Mouse (Mus musculus) granulocyte monocyte progenitor cell, adult 5-6 weeks (primary cell): Measurements from ENCODE around the gene Astn2. TPM values are rescaled to one million over a fixed set of nuclear protein-coding genes. Genes with fewer than 3 reads are reported as not detected.

ENCODE experiments used
- ATAC-seq: replicated peaks from 2 replicates; pipeline ENCODE4 v1.8.0; 2016; ENCODE audit warnings: mild to moderate bottlenecking, moderate TSS enrichment, inconsistent platforms; ENCODE audit not compliant: poor library complexity, severe bottlenecking
- total RNA-seq, 2 experiments: library from RNA; stranded (forward) in 1 of 2; stranded (reverse) in 1 of 2; fragments of 200-712, 200-1000 nt in 1 of 2; fragments of >200 nt in 1 of 2; fragmentation: Nextera tagmentation in 1 of 2; gene quantifications; 2 replicates each; pipeline ENCODE4 v1.2.3; 2014 to 2017

Astn2 gene
- not detected in 2 replicates for total RNA-seq (2014; fragmentation: Nextera tagmentation)
- not detected in 2 replicates for total RNA-seq (2017)

DNA sequence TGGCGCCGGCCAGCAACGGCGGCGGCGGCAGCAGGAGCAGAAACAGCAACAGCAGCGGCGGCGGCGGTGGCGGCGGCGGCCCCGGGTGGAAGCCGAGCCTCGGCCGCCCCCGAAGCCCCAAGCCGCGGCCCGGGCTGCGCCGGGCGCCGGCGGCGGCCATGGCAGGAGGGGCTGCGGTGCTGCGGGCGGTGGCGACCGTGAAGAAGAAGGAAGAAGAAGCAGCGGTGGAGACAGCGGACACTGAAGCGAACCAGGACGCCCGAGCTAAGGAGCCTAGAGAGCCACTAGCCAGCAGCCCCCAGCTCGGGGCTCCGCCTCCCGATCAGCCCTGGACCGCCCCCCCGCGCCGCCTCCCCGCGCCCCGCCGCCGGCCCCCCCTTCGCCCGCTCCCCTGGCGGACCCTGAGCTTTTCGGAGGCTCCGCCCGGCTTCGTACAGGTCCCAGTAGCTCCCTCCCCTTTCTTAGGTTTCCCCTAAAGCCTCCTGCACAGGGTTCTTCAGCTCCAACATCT, at the start of gene Astn2:
TSS of gene Astn2 (minus strand) at position 411 of the 511 bp plus-strand sequence.
- peak; percentile 40; the same call in 1 of the 2 replicates for ATAC-seq

DNA sequence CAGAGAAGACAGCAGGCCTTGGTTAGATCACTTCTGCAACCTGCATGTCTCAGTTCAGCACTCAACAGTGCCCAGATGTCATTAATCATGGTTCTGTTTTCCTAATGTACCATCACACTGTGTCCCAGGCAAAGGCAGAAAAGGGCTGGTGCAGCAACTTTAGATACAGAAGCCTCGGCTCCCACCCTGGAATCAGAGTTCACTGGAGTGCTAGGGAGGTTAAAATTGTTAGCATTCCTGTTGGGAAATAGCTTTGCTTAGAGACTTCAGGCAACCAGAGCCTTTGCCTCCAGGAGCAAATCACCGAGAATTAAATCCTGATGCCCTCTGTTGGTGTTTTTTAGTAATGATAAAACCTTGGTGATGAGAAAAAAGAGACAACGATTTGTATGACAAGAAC, 45.7 kb upstream of the Astn2 start:
- no peak for ATAC-seq

DNA sequence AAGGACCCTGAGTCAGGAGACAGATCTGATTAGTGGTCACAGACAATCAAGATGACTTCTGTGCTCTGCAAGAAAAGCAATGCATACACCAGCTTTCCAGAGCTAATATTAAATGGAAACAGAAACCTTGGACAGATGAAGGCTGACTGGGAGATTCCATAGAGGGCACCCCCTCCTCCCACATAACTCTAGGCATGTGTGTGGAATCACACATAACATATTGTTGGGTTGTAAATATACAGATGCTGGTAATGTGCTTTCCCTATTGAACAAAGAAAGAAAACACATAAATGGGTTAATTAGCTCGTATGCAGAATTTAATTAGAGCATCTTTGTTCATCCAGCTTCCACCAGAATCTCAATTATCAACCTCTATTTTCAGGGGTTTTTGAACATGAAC, 26.8 kb upstream of the Astn2 start:
- ATAC-seq = no peak

GRCm38 (mm10) chr4:66425804-66426203, 21.4 kb upstream of the Astn2 start:
- no peak for ATAC-seq

- ATAC-seq = no peak
Measured at GRCm38 (mm10) chr4:66414778-66415177, 10.4 kb upstream of the Astn2 start.

DNA sequence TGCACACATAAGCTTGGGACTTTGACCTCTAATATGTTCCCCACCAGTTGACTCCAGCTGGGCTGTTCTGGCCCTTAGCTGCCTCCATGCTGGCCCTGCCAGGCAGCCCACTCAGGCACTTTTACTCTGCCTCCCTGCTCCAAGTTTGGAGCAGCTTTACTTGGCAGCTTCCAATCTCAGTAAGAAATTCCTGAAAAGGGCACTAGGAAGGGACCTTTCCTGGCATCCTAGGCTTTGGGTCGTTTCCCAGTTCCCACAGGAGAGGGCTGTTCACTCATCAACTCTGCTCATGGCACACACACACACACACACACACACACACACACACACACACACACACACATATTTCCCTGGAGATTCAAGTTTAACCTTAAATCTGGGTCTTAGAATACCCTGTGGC, 675 bp upstream of the Astn2 start:
- no peak for ATAC-seq

GRCm38 (mm10) chr4:66403708-66404200, 657 bp downstream of the Astn2 start:
- ATAC-seq = peak; percentile 46

- ATAC-seq = peak; percentile 12; the same call in 1 of the 2 replicates
Measured at GRCm38 (mm10) chr4:66403116-66403707, 1.2 kb downstream of the Astn2 start.

GRCm38 (mm10) chr4:66402611-66403010, 1.8 kb downstream of the Astn2 start:
- ATAC-seq = no peak

- ATAC-seq = no peak
Measured at GRCm38 (mm10) chr4:66401186-66401681, 3.2 kb downstream of the Astn2 start.

GRCm38 (mm10) chr4:66399066-66399465, 5.3 kb downstream of the Astn2 start:
- ATAC-seq = no peak

DNA sequence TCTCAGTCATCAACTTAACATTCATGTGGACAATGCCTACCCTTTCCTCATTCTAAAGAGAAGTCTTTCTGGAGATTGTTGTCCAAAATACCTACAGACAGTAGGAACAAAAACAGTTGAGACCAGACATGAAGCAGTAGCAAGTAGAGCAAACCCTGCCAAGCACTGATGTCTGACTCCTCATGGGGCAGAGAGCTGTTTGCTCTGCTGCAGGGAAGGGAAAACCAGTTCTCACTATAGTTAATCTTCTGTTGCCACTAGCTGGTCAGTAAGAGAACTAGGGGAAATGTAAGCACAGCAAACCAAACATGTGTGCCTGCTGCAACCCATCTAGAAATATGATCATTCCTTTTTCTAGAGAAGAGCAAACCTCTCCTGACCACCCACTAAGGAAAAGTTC, 7.2 kb downstream of the Astn2 start:
- no peak for ATAC-seq

- no peak for ATAC-seq
Measured at GRCm38 (mm10) chr4:66393294-66393693, 11.1 kb downstream of the Astn2 start.

GRCm38 (mm10) chr4:66390480-66390879, 13.9 kb downstream of the Astn2 start:
- ATAC-seq = no peak

DNA sequence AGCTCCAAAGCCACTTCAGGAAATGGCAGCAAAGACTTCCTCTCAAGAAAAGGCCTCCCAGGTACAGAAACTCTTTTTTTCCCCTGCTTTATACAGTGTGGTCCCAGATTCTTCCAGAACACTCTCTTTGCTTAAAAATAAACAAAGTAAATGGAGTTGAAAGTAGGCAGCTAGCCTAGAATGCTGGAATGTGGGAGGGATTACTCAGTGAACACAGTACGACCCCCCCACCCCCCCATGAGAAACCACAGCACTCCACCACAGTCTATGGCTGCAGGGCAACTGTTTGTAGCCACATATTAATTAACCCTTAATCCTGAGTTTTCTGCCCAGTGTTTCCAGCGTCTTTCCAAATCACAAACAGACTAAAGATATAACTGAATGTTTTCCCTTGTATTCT, 25.8 kb downstream of the Astn2 start:
- ATAC-seq = no peak

DNA sequence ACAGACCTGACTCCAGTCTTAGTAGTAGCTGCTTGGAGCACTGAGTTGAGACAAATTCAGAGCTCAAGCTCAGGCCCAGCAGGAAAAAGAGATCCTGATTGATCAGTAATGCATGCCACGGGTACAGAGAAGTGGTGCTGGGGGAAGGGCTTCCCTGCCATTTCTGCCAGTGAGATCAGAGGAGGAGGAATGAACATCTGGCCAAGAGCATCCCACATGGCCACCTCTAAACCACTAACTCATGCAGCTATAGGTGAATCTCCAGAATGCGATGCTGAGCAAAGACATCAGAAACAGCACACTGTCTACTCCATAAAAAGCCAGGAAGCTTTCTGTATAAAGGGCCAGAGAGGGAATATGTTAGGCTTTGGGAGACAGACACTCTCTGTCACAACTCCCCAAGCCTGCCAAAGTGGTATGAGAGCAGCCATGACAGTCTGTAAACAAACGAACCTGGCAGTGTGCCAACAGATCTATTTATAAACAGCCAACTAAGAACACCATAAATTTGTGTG, 33.8 kb downstream of the Astn2 start:
- no peak for ATAC-seq

DNA sequence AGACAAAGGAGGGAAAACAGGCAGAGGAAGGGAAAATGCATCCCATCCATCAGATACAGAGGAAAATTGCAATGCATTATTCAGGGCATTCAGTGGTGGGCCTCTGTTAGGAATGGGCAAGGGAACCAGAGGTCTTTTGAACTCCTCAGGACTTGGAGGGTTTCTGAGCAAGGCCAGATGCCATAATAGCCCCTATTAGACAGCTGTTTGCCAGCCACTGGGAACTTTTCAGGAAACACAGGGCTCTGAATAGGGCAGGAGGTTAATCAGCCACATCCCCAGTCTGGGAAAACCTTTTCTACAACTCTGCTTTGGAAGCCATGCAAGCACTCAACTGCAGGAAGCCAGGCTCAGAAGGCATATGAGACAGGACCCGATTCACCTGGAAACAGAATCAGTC, 38.9 kb downstream of the Astn2 start:
- no peak for ATAC-seq

DNA sequence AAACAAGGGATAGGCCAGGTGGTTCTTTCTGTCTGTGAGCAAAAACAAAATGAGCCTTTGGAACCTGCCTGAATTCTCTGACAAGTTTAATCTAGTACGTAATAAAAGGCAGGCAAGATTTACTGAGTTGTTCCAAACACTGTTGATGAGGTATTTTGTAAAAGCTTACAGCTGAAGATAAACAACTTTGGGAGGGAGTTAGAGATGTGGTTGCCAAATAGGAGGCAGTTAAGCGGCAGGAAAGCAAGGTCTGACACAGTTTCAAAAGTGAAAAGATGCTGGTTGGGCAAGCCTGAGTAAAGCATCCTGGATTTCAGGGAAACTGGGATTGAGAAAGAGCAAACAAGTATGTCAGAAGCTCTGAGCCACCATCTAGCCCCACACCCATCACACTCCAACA, 59.8 kb downstream of the Astn2 start:
- ATAC-seq = no peak

- no peak for ATAC-seq
Measured at GRCm38 (mm10) chr4:66337443-66337842, 67.0 kb downstream of the Astn2 start.

- ATAC-seq = no peak
Measured at GRCm38 (mm10) chr4:66330600-66331285, 73.7 kb downstream of the Astn2 start.

DNA sequence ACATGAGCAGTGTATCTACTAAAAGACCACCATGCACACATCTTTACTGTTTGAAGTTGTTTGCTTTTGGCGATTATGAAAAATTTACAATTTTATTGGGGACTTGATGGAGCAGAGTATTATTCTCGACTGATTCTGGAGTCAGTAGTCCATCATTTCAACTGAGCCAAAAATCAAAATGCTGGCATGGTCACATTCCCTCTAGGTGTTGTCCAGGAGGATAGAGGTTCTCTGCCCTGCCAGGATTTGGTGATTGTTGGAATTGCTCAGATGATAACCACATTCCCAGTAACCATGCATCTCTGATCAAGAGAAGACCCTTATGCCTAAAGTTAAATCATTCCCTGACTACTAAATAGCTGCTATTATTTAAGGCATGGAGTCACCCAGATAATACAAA, 83.4 kb downstream of the Astn2 start:
- no peak for ATAC-seq
